Comparison of ENCODE assay signal across 14 mouse cellular contexts in the genomic region with DNA sequence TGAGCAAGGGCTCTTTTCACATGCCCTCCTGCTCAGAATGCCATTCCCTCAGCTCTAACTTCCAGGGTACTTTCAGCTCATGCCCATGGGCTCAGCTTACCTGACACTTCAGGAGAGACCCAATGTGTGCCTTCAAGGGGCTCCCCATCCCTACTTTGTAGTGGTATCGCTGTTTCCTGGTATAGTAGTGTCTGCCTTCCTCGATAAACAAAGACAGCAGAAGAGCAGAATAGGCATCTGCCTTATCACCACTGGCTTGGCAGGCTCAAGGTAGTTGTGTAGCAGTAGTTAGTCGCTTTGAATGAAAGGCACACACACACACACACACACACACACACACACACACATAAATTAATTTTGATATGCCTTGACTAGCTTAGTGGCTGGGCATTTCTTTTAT.
"Had no signal": no experiment of that assay in that cellular context is flagged by ENCODE, and none has a peak within 500 bp of the region (broad histone marks: within the 10 kb centered on the region; RNA-seq: fewer than 3 reads in every experiment).

No protein-coding gene starts in this region.

- H3K9me3 ChIP-seq: kidney, embryonic 15.5 days; limb, embryonic 10.5 days; midbrain, embryonic 10.5 days; neural tube, embryonic 13.5 days had no signal

- H3K4me2 ChIP-seq: kidney, embryonic 15.5 days; neural tube, embryonic 13.5 days had no signal

- H3K4me3 ChIP-seq: kidney, embryonic 15.5 days; left cerebral cortex, adult 2 months; limb, embryonic 10.5 days; midbrain, embryonic 10.5 days; neural tube, embryonic 13.5 days had no signal

- H3K27me3 ChIP-seq: kidney, embryonic 15.5 days; neural tube, embryonic 13.5 days had no signal

- H3K9ac ChIP-seq: kidney, embryonic 15.5 days; neural tube, embryonic 13.5 days had no signal

- H3K36me3 ChIP-seq: kidney, embryonic 15.5 days; limb, embryonic 10.5 days; midbrain, embryonic 10.5 days; neural tube, embryonic 13.5 days had no signal

- DNase-seq: kidney, adult 2 months; kidney, postnatal 14 days; lung, adult 2 months; lung, postnatal 36 days; midbrain, embryonic 14.5 days; retina, postnatal 1 day; thymus, postnatal 36 days had no signal

- H3K27ac ChIP-seq: kidney, embryonic 15.5 days; left cerebral cortex, adult 2 months; limb, embryonic 10.5 days; midbrain, embryonic 10.5 days; neural tube, embryonic 13.5 days had no signal

- H3K4me1 ChIP-seq: kidney, embryonic 15.5 days; limb, embryonic 10.5 days; midbrain, embryonic 10.5 days; neural tube, embryonic 13.5 days had no signal

- ATAC-seq: intestine, embryonic 16.5 days; lung, postnatal 0 days had no signal
